Mouse (Mus musculus) kidney, embryonic 15.5 days (tissue): ENCODE results near the gene Tdrd3. TPM values are rescaled to one million over a fixed set of nuclear protein-coding genes. Genes with fewer than 3 reads are reported as not detected.

Source experiments
- ATAC-seq: fragments of 200-750 bp; cut with Nextera tagmentation; replicated peaks from 2 replicates; pipeline ENCODE4 v1.8.0; 2017; ENCODE audit warnings: moderate TSS enrichment; ENCODE audit not compliant: low FRiP score
- H3K27ac ChIP-seq: fragments of 300-500 bp; sonication (generic); 2 replicates; pipeline ENCODE4 v1.5.1; 2015; ENCODE audit warnings: mild to moderate bottlenecking, inconsistent platforms
- H3K27me3 ChIP-seq: fragments of 300-500 bp; sonication (generic); 2 replicates; pipeline ENCODE4 v1.6.1; 2015; ENCODE audit warnings: inconsistent platforms
- H3K36me3 ChIP-seq: fragments of 300-500 bp; sonication (generic); 2 replicates; pipeline ENCODE4 v1.6.1; 2015; ENCODE audit warnings: inconsistent platforms
- H3K4me1 ChIP-seq: fragments of 300-500 bp; sonication (generic); 2 replicates; pipeline ENCODE4 v1.6.1; 2015; ENCODE audit warnings: inconsistent platforms
- H3K4me2 ChIP-seq: fragments of 300-500 bp; sonication (generic); 2 replicates; pipeline ENCODE4 v1.6.1; 2015; ENCODE audit warnings: moderate library complexity, mild to moderate bottlenecking, inconsistent platforms
- H3K4me3 ChIP-seq: fragments of 300-500 bp; sonication (generic); replicated peaks from 2 replicates; pipeline ENCODE4 v1.5.1; 2015; ENCODE audit warnings: mild to moderate bottlenecking, inconsistent platforms
- H3K9ac ChIP-seq: fragments of 300-500 bp; sonication (generic); 2 replicates; pipeline ENCODE4 v1.6.1; 2015; ENCODE audit warnings: mild to moderate bottlenecking, inconsistent platforms
- H3K9me3 ChIP-seq: fragments of 300-500 bp; sonication (generic); replicated peaks from 2 replicates; pipeline ENCODE4 v1.6.1; 2016; ENCODE audit warnings: inconsistent platforms
- WGBS: fragments of 180-500 bp; shearing (Covaris S2); methylation state at CpG from one replicate; pipeline ENCODE4 v1.1.7; 2015; ENCODE audit warnings: mixed read lengths; 5-methylcytosine and 5-hydroxymethylcytosine counted together
- polyA plus RNA-seq: library from polyadenylated mRNA; unstranded; fragments of >200 nt; fragmentation: Nextera tagmentation; extraction: Ambion mirVana; gene quantifications from 2 replicates; pipeline ENCODE4 v1.2.1, GENCODE M21; 2015

The Tdrd3 gene
- polyA plus RNA-seq, 1 experiment from 2014 or later, result 27.9 TPM

DNA sequence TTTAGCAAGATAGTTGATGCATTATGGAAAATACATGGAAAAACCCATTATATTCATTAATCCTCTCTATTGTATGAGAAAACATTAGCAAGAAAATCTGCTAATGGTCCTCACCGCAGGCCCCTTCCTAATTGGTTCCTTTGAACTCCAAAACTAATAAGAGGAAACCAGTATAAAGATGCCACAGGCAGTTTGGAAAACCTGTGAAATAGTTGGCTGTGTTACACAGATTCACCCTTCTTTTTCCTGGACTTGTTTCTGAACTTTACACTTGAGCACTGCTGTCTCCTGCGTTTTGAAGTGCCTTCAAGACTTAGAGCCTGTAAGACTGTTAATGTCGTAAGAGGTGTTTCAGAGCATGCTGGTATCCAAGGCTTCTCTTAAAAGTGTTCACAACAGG, 98.8 kb downstream of the Tdrd3 start:
- no peaks in the 10 kb centered on the region for H3K27me3 ChIP-seq
- ATAC-seq, result no peak
- no peak overlapping the region for H3K4me2 ChIP-seq
- H3K4me3 ChIP-seq, result no peak overlapping the region
- 81% methylated on average over 3 of the region's 3 CpGs for WGBS
- no peaks in the 10 kb centered on the region for H3K9me3 ChIP-seq
- peaks cover 14% of the 10 kb centered on the region for H3K36me3 ChIP-seq
- no peaks in the 10 kb centered on the region for H3K4me1 ChIP-seq
- no peak overlapping the region for H3K9ac ChIP-seq
- H3K27ac ChIP-seq, result no peak overlapping the region

DNA sequence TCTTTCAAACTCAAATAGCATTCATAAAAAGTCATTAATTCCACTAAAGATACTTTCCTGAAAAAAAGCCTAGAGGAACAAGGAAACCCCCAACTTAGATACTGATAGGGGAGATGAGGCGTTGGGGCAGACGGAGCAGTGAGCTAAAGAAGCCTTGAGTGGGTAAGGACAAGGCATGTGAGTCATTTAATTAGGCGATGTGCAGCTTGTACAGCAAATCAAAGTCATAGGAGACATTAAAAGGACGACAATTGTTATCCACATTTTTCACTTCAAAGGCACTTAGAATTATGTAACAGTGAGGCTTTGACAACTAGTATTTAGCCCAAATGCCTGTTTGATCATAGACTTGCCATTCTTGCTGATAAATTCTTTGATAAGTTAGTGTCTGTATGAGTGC, 100.9 kb downstream of the Tdrd3 start:
- peaks cover 14% of the 10 kb centered on the region for H3K36me3 ChIP-seq
- no peaks in the 10 kb centered on the region for H3K27me3 ChIP-seq
- no peak for ATAC-seq
- 87% methylated on average over 4 of the region's 4 CpGs for WGBS
- H3K4me2 ChIP-seq, result no peak overlapping the region
- no peak overlapping the region for H3K9ac ChIP-seq
- no peak overlapping the region for H3K27ac ChIP-seq
- no peak overlapping the region for H3K4me3 ChIP-seq
- no peaks in the 10 kb centered on the region for H3K9me3 ChIP-seq
- no peaks in the 10 kb centered on the region for H3K4me1 ChIP-seq

DNA sequence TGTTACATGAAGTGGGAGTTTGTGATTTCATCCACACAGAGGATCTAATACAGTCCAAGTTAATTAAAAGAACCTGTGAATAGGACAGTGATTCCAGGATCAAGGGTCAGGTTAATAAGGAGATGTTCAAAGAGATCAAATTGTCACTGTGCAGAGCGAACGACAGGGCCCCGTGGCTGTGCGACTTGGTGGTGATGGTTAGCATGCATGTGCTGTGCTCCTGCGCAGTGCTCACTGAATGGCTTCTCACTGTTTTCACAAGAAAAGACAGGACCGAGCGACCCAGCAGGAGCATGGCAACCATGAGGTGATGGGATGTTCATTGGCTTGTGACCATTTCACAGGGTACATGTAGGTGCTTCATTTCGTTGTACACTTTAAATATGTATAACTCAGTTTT, 115.4 kb downstream of the Tdrd3 start:
- WGBS, result 87% methylated on average over 8 of the region's 8 CpGs
- no peak overlapping the region for H3K9ac ChIP-seq
- H3K27me3 ChIP-seq, result no peaks in the 10 kb centered on the region
- no peaks in the 10 kb centered on the region for H3K9me3 ChIP-seq
- no peak for ATAC-seq
- no peak overlapping the region for H3K4me3 ChIP-seq
- no peak overlapping the region for H3K4me2 ChIP-seq
- no peak overlapping the region for H3K27ac ChIP-seq
- H3K4me1 ChIP-seq, result no peaks in the 10 kb centered on the region
- H3K36me3 ChIP-seq, result no peaks in the 10 kb centered on the region

- H3K9ac ChIP-seq, result no peak overlapping the region
- no peaks in the 10 kb centered on the region for H3K9me3 ChIP-seq
- no peak for ATAC-seq
- peaks cover 5% of the 10 kb centered on the region; the same call in 1 of the 2 replicates for H3K36me3 ChIP-seq
- no peaks in the 10 kb centered on the region for H3K27me3 ChIP-seq
- WGBS, result 87% methylated on average over 4 of the region's 4 CpGs
- no peak overlapping the region for H3K27ac ChIP-seq
- no peak overlapping the region for H3K4me3 ChIP-seq
- H3K4me2 ChIP-seq, result no peak overlapping the region
- no peaks in the 10 kb centered on the region for H3K4me1 ChIP-seq
Measured at GRCm38 (mm10) chr14:87537127-87537819, 120.8 kb downstream of the Tdrd3 start.

DNA sequence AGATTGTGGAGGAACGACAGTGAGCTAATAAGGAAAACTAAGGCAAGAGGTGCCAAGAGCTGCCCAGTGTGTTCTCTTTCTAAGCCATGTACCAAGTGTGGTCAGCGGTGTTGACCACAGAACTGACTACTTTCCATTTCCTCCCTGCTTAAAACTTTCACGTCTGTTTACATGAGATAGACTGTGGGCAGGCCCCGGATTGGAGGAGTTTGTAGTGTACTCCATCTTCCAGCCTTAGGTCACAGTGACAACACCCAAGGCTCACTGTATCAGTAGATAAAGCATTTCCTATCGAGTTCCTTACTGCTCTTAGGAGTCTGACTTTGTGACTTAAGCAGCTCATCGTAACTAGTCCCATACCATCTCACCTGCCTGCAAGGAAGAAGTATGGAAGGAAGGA, 133.5 kb downstream of the Tdrd3 start:
- Histone ChIP-seq H3K9ac (no peak overlapping the region), H3K9me3 (no peaks in the 10 kb centered on the region), H3K27ac (no peak overlapping the region), H3K36me3 (peaks cover 10% of the 10 kb centered on the region; the same call in 1 of the 2 replicates), H3K4me3 (no peak overlapping the region), H3K27me3 (no peaks in the 10 kb centered on the region), H3K4me2 (no peak overlapping the region), H3K4me1 (no peaks in the 10 kb centered on the region)
- 87% methylated on average over 6 of the region's 6 CpGs for WGBS
- ATAC-seq, result no peak

- no peak for ATAC-seq
- Histone ChIP-seq H3K27me3 (no peaks in the 10 kb centered on the region), H3K9me3 (no peaks in the 10 kb centered on the region), H3K4me1 (no peaks in the 10 kb centered on the region), H3K4me2 (no peak overlapping the region), H3K27ac (no peak overlapping the region), H3K36me3 (no peaks in the 10 kb centered on the region), H3K4me3 (no peak overlapping the region), H3K9ac (no peak overlapping the region)
- 65% methylated on average over 3 of the region's 3 CpGs for WGBS
Measured at GRCm38 (mm10) chr14:87552211-87552610, 135.8 kb downstream of the Tdrd3 start.

GRCm38 (mm10) chr14:87563841-87564240, 147.4 kb downstream of the Tdrd3 start:
- H3K9ac ChIP-seq, result no peak overlapping the region
- H3K4me3 ChIP-seq, result no peak overlapping the region
- H3K4me2 ChIP-seq, result no peak overlapping the region
- H3K4me1 ChIP-seq, result peaks cover 14% of the 10 kb centered on the region
- H3K9me3 ChIP-seq, result no peaks in the 10 kb centered on the region
- 37% methylated on average over 9 of the region's 9 CpGs for WGBS
- H3K27ac ChIP-seq, result no peak overlapping the region
- no peak for ATAC-seq
- H3K36me3 ChIP-seq, result no peaks in the 10 kb centered on the region
- no peaks in the 10 kb centered on the region for H3K27me3 ChIP-seq

DNA sequence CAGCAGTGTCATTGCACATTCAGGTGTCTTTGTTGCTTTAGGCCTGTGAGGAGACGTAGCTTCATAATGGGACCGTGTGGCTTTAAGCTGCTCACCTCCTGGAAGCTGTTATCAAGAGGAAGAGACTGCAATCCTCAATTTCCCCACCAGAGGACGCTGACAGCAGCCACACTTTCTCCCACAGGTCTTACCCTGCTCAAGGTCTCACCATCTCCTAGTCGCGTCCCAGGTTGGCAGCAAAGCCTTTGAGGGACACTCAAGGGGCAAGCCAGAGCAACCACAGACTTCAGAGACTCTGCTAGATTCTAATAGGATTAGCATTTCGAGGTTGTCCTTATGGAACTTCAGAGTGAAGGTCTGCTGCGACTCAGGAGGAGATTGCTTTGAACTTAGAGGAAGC, 149.8 kb downstream of the Tdrd3 start:
- Histone ChIP-seq H3K36me3 (no peaks in the 10 kb centered on the region), H3K9me3 (no peaks in the 10 kb centered on the region), H3K4me1 (peaks cover 17% of the 10 kb centered on the region), H3K27me3 (no peaks in the 10 kb centered on the region), H3K4me3 (no peak overlapping the region), H3K27ac (no peak overlapping the region), H3K9ac (no peak overlapping the region), H3K4me2 (no peak overlapping the region)
- WGBS, result 39% methylated on average over 7 of the region's 7 CpGs
- ATAC-seq, result no peak

- H3K4me1 ChIP-seq, result peaks cover 17% of the 10 kb centered on the region
- H3K27ac ChIP-seq, result no peak overlapping the region
- no peak for ATAC-seq
- WGBS, result 39% methylated on average over 3 of the region's 3 CpGs
- no peak overlapping the region for H3K4me2 ChIP-seq
- no peaks in the 10 kb centered on the region for H3K27me3 ChIP-seq
- H3K9me3 ChIP-seq, result no peaks in the 10 kb centered on the region
- no peak overlapping the region for H3K9ac ChIP-seq
- H3K36me3 ChIP-seq, result no peaks in the 10 kb centered on the region
- H3K4me3 ChIP-seq, result no peak overlapping the region
Measured at GRCm38 (mm10) chr14:87567034-87567461, 150.6 kb downstream of the Tdrd3 start.

- H3K9me3 ChIP-seq, result no peaks in the 10 kb centered on the region
- peak overlapping the region; percentile 34 for H3K4me3 ChIP-seq
- peak; percentile 85 for ATAC-seq
- peaks cover 17% of the 10 kb centered on the region for H3K4me1 ChIP-seq
- no peaks in the 10 kb centered on the region for H3K36me3 ChIP-seq
- WGBS, result 14% methylated on average over 20 of the region's 20 CpGs
- no peaks in the 10 kb centered on the region for H3K27me3 ChIP-seq
- H3K9ac ChIP-seq, result 0 out of 2 replicates have a peak overlapping the region, but pooled peaks have one; percentile 6
- H3K4me2 ChIP-seq, result peak overlapping the region; percentile 63
- H3K27ac ChIP-seq, result peak overlapping the region; percentile 28; the same call in 1 of the 2 replicates
Measured at GRCm38 (mm10) chr14:87567626-87568446, 151.4 kb downstream of the Tdrd3 start.

DNA sequence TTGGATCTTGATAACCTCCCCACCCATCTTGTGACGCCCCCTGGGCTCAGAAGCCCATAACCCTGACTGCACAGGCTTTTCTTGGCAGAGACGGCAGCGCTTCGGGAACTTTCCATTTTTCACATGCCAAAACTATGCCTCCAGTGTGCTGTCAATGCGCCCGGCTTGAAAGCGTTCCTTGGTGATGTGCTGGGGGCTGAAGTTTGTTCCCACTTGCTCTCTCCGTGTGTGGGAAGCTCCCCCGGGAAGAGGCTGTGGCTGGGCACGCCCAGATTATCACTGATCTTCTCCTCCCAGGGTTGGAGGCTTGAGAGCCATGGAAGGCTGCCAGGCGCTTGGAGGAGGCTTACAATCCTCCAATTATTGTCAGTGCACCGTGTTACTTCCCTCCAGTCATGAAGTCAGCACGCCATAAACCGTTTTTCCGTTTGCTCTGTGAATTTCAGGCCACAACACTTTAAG, 152.0 kb downstream of the Tdrd3 start:
- ATAC-seq, result peak; percentile 46
- H3K4me3 ChIP-seq, result peak overlapping the region; percentile 34
- H3K27ac ChIP-seq, result peak overlapping the region; percentile 28; the same call in 1 of the 2 replicates
- H3K9ac ChIP-seq, result no peak overlapping the region
- H3K4me2 ChIP-seq, result peak overlapping the region; percentile 63
- H3K9me3 ChIP-seq, result no peaks in the 10 kb centered on the region
- 10% methylated on average over 15 of the region's 15 CpGs for WGBS
- H3K4me1 ChIP-seq, result peaks cover 17% of the 10 kb centered on the region
- H3K27me3 ChIP-seq, result no peaks in the 10 kb centered on the region
- H3K36me3 ChIP-seq, result no peaks in the 10 kb centered on the region

GRCm38 (mm10) chr14:87569471-87569870, 153.0 kb downstream of the Tdrd3 start:
- Histone ChIP-seq H3K9me3 (no peaks in the 10 kb centered on the region), H3K4me1 (peaks cover 15% of the 10 kb centered on the region), H3K27me3 (no peaks in the 10 kb centered on the region), H3K4me2 (no peak overlapping the region), H3K27ac (no peak overlapping the region), H3K4me3 (no peak overlapping the region), H3K9ac (no peak overlapping the region), H3K36me3 (no peaks in the 10 kb centered on the region)
- ATAC-seq, result no peak
- WGBS, result 82% methylated on average over 2 of the region's 2 CpGs
